Mouse (Mus musculus) c-Kit-positive CD71-positive TER-119-positive erythroid progenitor cells, embryonic 14.5 days (primary cell): Measurements from ENCODE around the gene Smchd1.
"Not testable (repeated sequence)": the region's sequence is repeated elsewhere in the genome, so short reads cannot be mapped to it uniquely, and the experiment has no call there.

Source experiments
- DNase-seq: peaks from one replicate; pipeline ENCODE4 v3.0.0-alpha.2; 2013; ENCODE audit warnings: low spot score

Gene Smchd1

DNA sequence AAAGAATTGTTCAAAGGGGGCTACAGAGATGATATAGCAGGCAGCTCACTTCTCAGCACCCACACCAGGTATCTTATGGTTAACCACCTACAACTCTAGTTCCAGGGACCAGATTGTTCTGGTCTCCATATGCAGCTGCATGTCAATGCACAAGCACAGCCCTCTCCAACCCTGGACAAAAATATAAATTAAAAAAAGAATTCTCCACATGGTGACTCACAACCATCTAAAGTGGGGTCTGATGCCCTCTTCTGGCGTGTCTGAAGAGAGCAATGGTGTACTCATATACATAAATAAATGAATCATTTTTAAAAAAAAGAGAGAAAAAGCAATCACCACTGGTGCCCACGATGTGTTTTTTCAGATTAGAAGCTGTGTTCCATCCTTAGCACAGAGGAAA lies 30.4 kb downstream of the Smchd1 start:
- no peak for DNase-seq

DNA sequence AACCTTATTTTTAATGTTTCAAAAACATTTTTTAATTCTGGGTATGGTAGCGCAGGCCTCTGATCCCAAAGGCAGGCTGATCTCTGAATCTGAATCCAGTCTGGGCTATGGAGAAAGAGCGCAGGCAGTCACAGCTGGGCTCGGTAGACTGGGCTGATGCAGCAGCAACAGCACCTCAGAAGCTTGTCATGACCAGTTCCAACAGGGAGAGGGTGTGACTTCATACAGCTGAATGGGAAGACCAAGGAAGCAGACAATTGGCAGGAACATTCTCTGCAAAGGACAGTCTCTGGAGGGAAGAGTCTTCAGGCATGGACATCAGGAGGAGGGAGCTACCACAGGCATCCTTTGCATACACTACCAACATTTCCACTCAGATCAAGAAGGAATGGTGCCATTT lies 31.0 kb downstream of the Smchd1 start:
- no peak for DNase-seq

DNA sequence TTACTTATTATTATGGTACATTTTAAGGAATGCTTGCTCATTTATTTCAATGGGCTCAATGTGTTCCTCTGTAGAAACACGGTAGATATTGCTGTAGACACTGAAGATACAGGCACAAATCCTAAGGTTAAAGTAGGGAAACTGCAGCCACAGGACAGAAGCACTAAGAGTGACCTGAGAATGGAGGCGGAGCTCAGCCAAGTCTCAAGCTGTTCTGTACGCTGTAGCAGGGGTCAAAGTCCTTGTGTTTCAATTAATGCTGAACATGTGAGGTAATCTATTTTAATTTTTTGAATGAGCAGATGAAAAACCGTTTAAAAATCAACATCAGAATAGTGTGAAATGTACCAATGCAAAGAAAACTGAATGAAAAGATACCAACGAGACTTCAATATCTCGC lies 31.9 kb downstream of the Smchd1 start:
- no peak for DNase-seq

- DNase-seq, result not testable (repeated sequence)
Measured at GRCm38 (mm10) chr17:71422502-71422901, 52.6 kb downstream of the Smchd1 start.

GRCm38 (mm10) chr17:71419448-71419847 lies 55.7 kb downstream of the Smchd1 start:
- not testable (repeated sequence) for DNase-seq

GRCm38 (mm10) chr17:71417008-71417407 lies 58.1 kb downstream of the Smchd1 start:
- DNase-seq, result peak; percentile 11

GRCm38 (mm10) chr17:71387401-71387800 lies 87.7 kb downstream of the Smchd1 start:
- DNase-seq, result no peak

DNA sequence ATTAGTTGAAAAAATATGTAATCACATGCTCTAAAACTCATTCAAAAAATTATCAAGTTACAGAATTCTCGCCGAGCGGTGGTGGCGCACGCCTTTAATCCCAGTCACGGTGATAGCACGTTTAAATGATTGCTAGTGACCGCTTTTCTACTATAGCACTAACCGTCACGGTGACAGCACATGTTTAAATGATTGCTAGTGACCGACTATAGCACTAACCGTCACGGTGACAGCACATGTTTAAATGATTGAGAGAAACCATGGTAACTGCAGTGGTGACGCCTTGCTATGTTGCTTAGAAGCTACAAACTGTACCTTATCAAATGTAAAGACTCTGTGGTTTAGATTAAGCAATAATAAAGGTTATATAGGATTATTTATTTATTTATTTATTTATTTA lies 94.8 kb downstream of the Smchd1 start:
- DNase-seq, result no peak

DNA sequence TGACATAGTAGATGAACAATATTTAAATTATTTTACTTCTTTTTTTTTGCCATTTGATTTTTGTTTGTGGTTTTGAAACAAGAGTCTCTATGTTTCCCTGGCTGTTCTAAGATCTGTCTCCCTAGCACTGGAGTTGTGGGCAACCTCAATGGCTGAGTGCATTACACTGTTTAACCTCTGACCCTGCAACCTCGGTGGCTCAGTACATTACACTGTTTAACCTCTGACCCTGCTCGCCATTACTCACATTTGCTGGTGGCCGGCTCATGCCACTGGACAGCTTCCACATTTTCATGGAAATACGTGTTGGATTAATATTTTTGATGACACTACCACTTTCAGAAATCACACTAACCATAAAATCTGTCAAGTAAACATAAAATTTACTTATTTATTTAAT lies 97.2 kb downstream of the Smchd1 start:
- DNase-seq, result no peak

DNA sequence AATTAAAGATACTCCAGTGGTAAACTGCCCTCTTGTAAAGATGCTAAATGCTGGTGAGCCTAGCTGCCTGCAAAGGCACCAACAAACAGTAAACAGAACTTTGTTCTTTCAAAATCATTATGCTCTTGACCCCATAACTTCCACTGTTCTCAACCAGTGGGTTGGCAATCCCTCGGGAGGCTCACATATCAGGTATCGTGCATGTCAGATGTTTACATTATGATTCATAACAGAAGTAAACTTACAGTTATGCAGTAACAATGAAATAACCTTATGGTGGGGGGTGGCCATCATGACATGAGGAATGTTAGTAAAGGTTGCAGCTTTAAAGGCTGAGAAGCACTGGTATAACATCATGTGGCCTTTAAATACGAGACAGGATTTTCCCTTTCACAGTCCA lies 119.6 kb downstream of the Smchd1 start:
- DNase-seq, result no peak

- DNase-seq, result no peak
Measured at GRCm38 (mm10) chr17:71354205-71354604, 120.9 kb downstream of the Smchd1 start.

DNA sequence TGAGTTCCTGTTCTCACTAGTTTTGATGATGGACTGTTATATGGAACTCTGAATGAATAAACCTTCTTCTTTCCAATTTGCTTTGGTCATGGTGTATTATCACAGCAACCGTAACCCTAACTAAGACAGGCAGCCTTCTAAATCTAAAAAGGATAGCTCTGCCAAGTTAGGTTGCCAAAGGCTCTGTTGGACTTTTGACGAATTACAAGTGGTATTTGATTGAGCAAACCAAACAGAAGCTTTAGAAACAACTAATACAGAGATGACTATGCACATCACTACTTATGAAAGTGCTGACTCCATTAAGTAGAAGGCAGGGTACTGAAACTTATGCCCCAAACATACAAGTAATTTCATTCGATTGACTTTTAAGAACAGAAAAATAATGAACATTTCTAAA lies 127.0 kb downstream of the Smchd1 start:
- no peak for DNase-seq

GRCm38 (mm10) chr17:71342006-71342405 lies 133.1 kb downstream of the Smchd1 start:
- DNase-seq, result no peak

DNA sequence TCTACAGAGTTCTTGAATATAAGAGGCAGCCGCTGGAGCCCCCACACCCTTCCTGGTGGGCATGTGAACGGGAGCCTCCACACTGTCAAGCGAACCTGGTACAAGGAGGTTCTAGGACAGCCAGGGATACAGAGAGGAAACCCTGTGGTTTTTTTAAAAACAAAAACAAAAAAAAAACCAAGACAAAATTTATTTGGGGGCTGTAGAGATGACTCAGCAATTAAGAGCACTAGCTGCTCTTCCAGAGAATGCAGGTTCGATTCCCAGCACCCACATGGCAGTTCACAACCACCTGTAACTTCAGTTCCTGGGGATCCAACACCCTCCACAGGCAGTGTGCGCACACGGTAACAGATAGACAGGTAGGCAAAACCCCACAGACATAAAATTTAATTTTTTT lies 136.5 kb downstream of the Smchd1 start:
- no peak for DNase-seq

- no peak for DNase-seq
Measured at GRCm38 (mm10) chr17:71337546-71337945, 137.6 kb downstream of the Smchd1 start.

DNA sequence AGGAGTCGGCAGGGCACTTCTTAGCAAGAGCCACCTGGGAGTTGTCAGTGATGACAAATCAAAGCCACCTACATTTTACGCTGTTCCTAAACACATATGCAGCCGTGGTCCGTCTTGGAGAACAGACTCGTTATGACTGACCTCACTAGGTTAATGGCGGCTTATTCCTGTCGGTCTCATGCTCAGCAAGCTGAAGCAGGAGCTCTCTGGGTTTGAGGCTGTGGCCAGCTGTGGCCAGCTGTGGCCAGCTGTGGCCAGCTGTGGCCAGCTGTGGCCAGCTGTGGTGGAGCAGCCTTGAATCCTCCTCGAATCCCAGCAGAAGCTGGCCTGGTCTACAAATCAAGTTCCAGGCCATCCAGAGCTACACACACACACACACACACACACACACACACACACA lies 138.7 kb downstream of the Smchd1 start:
- no peak for DNase-seq

- DNase-seq, result no peak
Measured at GRCm38 (mm10) chr17:71332298-71332697, 142.8 kb downstream of the Smchd1 start.

DNA sequence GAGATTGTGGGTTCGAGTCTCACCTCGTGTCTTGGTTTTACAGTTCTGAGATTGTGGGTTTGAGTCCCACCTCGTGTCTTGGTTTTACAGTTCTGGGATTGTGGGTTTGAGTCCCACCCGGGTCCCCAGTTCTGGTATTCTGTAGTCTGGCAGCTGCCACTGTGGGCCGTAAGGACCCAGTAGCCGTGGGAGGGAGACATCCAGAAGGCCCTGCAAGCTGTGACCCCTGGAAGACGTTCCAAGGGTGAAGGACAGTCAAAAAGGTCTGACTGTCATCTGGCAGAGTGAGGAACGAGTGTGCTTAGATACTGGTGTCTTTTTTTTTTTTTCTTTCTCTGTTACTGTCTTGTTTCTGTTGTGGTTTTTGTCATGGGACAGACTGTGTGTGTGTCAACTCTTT lies 154.4 kb downstream of the Smchd1 start:
- DNase-seq, result not testable (repeated sequence)

- DNase-seq, result no peak
Measured at GRCm38 (mm10) chr17:71319361-71319760, 155.8 kb downstream of the Smchd1 start.

- no peak for DNase-seq
Measured at GRCm38 (mm10) chr17:71317571-71317970, 157.6 kb downstream of the Smchd1 start.

GRCm38 (mm10) chr17:71314315-71314714 lies 160.8 kb downstream of the Smchd1 start:
- no peak for DNase-seq

DNA sequence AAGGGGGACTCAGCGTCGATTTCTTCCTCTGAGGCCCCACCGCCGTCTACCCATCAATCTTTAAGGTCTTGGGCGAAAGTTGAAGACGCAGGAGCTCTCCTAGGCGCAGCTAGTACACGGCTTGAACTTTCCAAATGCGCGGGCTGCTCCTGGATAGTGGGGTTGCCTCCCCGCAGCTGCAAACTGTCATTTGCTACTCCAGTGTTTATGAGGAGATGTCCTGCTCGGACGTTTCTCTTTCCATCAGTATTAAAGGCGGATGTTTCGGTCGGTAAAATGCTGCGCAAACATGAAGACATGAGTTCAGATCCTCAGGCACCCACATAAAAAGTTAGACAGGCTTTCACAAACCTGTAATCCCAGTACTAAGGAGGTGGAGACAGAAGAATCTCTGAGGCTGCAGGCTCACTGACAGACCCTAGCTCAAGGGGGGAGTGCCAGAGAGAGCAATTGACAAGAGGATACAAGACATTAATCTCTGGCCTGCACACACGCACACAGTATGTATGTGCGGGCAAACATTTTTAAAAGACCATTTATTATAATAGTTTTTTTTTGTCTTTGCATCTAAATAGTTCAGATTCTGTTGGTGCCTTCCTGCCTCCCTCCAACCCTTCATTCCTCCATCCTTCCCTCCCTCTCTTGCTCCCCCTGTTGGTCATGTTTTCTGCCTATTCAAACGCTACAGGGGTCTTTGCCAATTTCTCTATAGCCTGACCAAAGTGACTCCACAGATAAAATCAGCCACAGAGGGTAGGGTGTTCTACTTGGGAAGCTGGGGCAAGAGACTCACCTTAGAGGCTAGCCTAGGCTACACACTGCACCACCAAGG lies 163.6 kb downstream of the Smchd1 start, which contains the start of gene Emilin2:
Gene Emilin2 (minus strand): TSS at position 639 of the 832 bp plus-strand sequence.
- peak; percentile 78 for DNase-seq

DNA sequence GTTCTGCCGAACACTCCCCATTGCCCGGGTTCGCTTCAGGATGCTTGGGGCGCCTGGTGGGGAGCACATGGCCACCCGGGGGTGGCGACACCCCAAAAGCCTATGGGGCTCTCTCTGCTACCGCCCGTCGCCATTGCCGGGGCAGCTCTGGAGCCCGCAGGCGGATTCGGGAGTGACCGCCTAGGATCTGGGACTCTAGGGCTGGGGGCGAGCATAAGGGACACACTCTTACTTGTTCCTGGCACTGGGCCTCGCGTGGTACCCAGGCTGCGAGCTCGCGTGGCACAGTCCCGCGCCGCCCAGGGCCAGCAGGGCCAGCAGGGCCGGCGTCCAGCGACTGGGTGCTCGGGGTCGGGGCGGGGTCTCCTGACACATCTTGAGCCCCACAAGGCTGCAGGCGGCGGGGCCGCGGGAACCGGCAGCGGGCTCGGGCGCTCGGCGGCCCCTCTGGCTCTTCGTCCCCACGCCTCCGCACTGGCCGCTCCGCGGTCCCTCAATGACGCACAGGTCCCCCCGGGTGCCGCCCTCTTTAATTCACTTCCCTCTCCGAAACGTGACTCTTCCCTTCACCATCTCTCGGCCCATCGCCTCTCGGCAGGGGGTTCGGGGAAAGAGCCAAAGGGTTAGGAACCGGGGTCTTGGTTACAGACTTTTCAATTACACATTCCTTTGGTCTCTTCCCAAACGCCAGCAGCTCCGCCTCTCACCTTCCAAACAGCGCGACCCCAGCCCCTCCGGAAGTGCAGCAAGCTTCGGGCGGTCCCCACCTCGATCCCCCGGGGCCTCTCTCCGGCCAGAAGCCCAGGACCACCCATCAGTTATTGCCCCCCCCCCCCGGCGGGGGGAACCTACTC lies 164.4 kb downstream of the Smchd1 start:
- no peak for DNase-seq
